Mouse (Mus musculus) mesoderm, embryonic 11.5 days (tissue): ENCODE data around the gene Trub2.

ENCODE experiments used
- DNase-seq: peaks from one replicate; pipeline ENCODE4 v3.0.0-alpha.2; 2012; ENCODE audit warnings: low read depth, low spot score

Gene Trub2

GRCm38 (mm10) chr2:29724664-29725365 is 63.5 kb downstream of the Trub2 start:
- no peak for DNase-seq

GRCm38 (mm10) chr2:29723132-29723531 is 65.2 kb downstream of the Trub2 start:
- DNase-seq = no peak

- no peak for DNase-seq
These were observed 69.7 kb downstream of the Trub2 start for GRCm38 (mm10) chr2:29718581-29718980.

GRCm38 (mm10) chr2:29716691-29717090 is 71.6 kb downstream of the Trub2 start:
- peak; percentile 82 for DNase-seq

GRCm38 (mm10) chr2:29716143-29716542 is 72.2 kb downstream of the Trub2 start:
- no peak for DNase-seq

GRCm38 (mm10) chr2:29714127-29714526 is 74.2 kb downstream of the Trub2 start:
- no peak for DNase-seq

- no peak for DNase-seq
These were observed 74.8 kb downstream of the Trub2 start for GRCm38 (mm10) chr2:29713501-29713900.

GRCm38 (mm10) chr2:29711877-29712276 is 76.4 kb downstream of the Trub2 start:
- no peak for DNase-seq
